Mouse (Mus musculus): ENCODE data around the gene Il12rb1.

- TF ChIP-seq CTCF (IDR thresholded peaks at IDR 0.05; ENCODE audit: borderline replicate concordance, control insufficient read depth, extremely low read depth, insufficient read depth, low read length, poor library complexity): peak; percentile 32; the same call in 1 of the 2 replicates
- no peak for TF ChIP-seq POLR2A (IDR thresholded peaks at IDR 0.05; ENCODE audit: control insufficient read depth, extremely low read depth, insufficient read depth, low read length, poor library complexity)
Measured at GRCm38 (mm10) chr8:70827010-70827409, 18.8 kb downstream of the Il12rb1 start.

Measured in thymus, adult 2 months (tissue).